Mouse (Mus musculus) lung, postnatal 36 days (tissue): ENCODE measurements at regions not wholly inside any gene's neighbourhood (a gene's known extent, or its start where the extent isn't known, plus 50 kb on each side); places are given as distances from the start of the nearest gene placed in this dataset.

Experiments
- DNase-seq: peaks from one replicate; pipeline ENCODE4 v3.0.0; 2022; ENCODE audit warnings: mixed read lengths

- DNase-seq, result no peak
These were observed 376.8 kb downstream of the Otol1 start for GRCm38 (mm10) chr3:70384235-70384634.

- DNase-seq, result no peak
These were observed 378.5 kb downstream of the Otol1 start for GRCm38 (mm10) chr3:70385961-70386360.

- DNase-seq, result no peak
These were observed 393.8 kb downstream of the Otol1 start for GRCm38 (mm10) chr3:70401187-70401586.

- peak; percentile 24 for DNase-seq
These were observed 399.2 kb downstream of the Otol1 start for GRCm38 (mm10) chr3:70406571-70406970.

- DNase-seq, result no peak
These were observed 410.9 kb downstream of the Otol1 start for GRCm38 (mm10) chr3:70418273-70418672.

GRCm38 (mm10) chr3:70422016-70422415 is 414.6 kb downstream of the Otol1 start:
- no peak for DNase-seq

GRCm38 (mm10) chr3:70422669-70423068 is 415.3 kb downstream of the Otol1 start:
- DNase-seq, result no peak

- no peak for DNase-seq
These were observed 429.3 kb downstream of the Otol1 start for GRCm38 (mm10) chr3:70436671-70437070.

- no peak for DNase-seq
These were observed 449.9 kb downstream of the Otol1 start for GRCm38 (mm10) chr3:70457181-70457847.

- no peak for DNase-seq
These were observed 453.4 kb downstream of the Otol1 start for GRCm38 (mm10) chr3:70460811-70461210.

GRCm38 (mm10) chr3:70463221-70463620 is 455.8 kb downstream of the Otol1 start:
- DNase-seq, result no peak

GRCm38 (mm10) chr3:70482521-70482920 is 475.1 kb downstream of the Otol1 start:
- no peak for DNase-seq

GRCm38 (mm10) chr3:70483066-70483743 is 475.8 kb downstream of the Otol1 start:
- DNase-seq, result no peak

GRCm38 (mm10) chr3:70496431-70496830 is 489.0 kb downstream of the Otol1 start:
- no peak for DNase-seq

- DNase-seq, result no peak
These were observed 492.9 kb downstream of the Otol1 start for GRCm38 (mm10) chr3:70500245-70500858.

- DNase-seq, result peak; percentile 1
These were observed 493.9 kb downstream of the Otol1 start for GRCm38 (mm10) chr3:70500991-70501961.

- DNase-seq, result no peak
These were observed 526.3 kb downstream of the Otol1 start for GRCm38 (mm10) chr3:70533593-70534321.

- DNase-seq, result no peak
These were observed 527.7 kb downstream of the Otol1 start for GRCm38 (mm10) chr3:70535084-70535483.

GRCm38 (mm10) chr3:70543911-70544310 is 536.5 kb downstream of the Otol1 start:
- no peak for DNase-seq

GRCm38 (mm10) chr3:70557821-70558220 is 550.4 kb downstream of the Otol1 start:
- no peak for DNase-seq

- DNase-seq, result no peak
These were observed 558.9 kb downstream of the Otol1 start for GRCm38 (mm10) chr3:70566140-70566857.
